Mouse (Mus musculus): Measurements from ENCODE around the gene Krt20. TPM values are rescaled to one million over a fixed set of nuclear protein-coding genes. Genes with fewer than 3 reads are reported as not detected.

Krt20 gene
- total RNA-seq, 4 experiments from 2014 or later: not detected

DNA sequence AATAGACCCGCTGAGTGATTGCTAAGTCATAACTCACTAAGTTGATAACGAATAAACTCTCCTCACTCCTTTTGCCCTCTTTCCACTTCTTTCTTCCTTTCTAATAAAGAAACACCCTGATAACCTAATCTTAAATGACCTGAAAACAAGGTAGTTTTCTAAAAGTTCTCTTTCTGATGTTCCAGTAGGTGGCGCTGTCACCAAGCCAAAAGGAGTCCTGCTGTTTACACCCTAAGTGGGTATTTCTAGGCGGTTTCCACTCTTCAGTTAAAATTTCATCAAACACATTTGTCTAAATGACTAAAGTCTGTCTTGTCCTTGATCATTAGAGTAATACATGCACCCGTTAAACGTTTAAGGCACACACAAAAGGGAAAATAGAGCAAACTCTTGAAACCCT, 24.7 kb downstream of the Krt20 start:
- no peak for DNase-seq (ENCODE audit: low spot score)

DNA sequence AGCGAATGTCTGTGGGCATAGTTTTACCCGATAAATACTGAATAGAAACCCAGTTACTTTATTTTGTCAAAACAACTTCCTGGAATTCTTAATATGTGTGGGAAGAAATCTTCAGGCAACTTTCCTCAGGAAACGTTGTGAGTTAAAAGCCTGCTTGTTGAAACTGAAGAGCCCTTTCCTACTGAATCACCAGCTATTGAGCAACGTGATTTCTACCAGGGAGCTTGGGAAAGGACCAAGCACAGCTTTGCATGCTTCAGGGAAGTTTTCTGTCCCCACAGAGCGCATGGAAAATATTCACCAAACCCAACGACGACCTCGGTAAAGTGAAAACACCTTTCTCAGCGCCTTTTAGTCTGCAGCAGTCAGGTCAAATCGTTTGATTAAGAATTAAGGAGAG, 31.8 kb downstream of the Krt20 start:
- DNase-seq (ENCODE audit: low spot score): no peak

DNA sequence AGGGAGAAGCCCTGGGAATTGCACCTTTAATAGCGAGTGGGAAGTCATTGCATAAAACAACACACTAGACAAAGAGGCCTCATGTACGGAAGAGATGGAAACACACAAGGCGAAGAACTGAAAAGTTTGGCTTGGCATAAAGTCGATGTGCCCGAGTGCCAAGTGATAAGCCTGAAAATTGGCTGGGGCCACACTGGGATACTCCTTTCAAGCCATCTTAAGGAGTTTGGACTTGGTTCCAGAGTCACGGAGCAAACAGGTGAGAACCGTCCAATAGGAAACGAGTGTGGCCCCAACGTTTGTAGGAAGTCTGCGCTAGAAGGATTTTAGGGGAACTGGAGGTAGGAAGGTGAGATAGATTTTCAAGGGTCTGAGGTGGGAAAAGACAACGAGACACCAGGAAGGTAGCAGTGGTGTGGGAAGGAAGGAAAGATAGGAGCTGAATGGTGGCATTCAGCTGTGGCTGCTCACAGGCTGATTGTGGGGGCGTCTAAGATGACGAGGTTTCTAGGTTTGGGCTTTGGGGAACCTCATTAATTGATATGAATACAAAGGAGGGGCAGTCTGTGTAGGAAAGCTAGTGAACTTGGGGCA, 37.9 kb downstream of the Krt20 start:
- DNase-seq (ENCODE audit: low spot score): no peak

DNA sequence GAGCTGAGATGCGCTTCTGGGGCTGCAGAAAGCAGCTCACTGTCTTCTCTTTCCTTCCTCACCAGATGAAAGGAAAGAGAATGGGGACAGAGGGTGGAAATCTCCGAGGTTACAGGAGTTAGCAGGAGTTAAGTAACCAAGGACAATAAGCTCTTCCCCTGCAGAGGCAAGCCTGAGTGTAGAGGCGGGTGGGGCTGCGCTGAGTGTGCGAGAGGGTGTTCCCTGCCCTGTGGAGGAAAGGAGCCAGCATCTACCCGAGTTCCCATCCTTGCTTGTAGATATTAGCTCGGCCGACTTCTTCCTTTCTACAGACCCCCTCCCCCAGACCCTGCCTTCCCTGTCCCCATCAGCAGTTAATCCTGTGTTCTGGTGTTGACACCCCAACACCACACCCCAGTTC, 39.1 kb downstream of the Krt20 start:
- no peak for DNase-seq (ENCODE audit: low spot score)

DNA sequence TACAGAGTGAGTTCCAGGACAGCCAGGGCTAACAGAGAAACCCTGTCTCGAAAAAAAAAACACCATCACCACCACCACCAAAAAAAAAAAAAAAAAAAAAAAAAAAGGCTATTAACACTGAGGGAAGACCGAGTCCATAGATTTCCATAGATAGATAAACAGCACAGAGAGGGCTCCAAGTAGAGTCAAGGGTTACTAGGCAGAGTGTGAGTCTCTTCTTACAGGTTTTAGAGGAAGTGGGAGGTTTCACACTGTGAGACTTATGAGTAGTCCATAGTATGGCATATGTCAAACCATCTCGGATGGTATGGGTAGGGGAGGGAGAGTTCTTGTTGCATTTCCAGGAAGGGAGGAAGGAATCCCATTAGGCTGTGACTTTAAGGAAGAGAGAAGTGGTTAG, 39.9 kb downstream of the Krt20 start:
- no peak for DNase-seq (ENCODE audit: low spot score)

DNA sequence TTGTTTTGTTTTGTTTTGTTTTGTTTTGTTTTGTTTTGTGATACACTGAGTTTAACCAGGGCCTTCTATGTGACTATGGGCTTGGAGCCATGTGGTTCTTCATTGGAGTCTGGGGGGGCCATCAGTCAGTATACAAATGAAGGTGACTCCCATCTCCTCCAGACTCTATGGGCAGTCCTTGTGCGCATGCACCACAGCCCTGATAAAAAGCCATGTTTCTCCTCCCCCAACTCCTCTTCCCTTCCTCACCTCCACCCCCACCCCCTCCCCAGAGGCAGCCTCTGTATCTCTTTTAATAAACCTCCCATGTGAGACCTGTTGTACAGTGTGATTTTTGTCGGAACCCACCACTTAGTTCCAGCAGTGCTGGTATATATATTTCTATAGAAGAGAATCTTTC, 41.3 kb downstream of the Krt20 start:
- no peak for DNase-seq (ENCODE audit: low spot score)

DNA sequence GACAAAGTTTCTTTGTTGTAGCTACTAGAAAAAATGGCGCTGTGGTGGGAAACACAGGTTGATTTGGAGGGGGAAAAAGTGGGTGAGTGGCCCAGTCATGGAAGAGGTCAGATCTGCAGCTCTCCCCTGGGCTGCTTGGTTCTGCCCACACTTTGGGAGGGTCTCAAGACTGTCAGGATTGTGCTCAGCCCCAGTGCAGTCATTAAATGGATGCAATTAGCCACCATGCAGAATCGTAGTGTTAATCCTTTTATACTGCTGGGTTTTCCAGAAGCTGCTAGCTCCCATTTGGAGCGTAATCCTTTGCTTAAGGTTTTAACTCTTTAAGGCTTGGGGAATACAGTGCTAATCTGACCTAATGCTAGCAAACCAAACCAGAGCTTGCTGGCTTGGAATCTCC, 41.9 kb downstream of the Krt20 start:
- DNase-seq (ENCODE audit: low spot score): no peak

DNA sequence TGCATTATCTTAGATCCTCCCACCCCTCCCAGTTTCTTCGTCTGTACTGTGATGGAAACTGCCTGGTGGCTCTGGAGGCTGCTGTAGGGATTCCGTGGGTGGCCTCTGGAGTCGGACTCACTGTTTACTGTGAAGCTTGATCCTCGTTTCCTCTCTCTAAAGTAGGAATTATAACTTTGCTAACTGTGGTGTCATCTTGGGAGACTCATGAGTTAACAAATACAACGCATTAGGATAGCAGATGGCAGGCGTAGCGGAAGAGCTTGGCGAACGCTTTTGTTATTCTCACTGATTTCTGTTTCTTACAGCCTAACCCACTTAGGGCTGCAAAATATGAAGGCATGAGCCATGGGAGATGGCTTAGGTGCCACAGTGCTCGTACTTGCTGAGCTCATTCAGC, 45.5 kb downstream of the Krt20 start:
- no peak for DNase-seq (ENCODE audit: low spot score)

DNA sequence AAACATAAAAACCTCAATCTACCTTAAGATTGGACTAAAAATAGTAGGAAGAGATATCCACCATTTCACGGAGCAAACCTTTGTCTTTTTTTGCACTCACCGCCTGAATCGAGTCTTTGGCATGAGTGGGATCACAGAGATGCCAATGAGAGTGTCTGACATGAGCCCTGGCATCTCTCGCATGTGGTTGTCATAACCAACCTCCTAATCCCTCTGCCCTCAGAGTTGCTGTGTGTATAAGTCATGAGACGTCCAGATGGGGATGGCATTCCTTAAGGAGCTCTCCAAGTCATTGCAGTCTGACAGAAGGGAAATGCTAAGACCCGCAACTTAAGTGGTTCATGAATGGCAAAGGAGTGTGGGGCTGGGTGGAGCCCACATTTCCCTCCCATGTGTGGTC, 46.6 kb downstream of the Krt20 start:
- DNase-seq (ENCODE audit: low spot score): no peak

DNA sequence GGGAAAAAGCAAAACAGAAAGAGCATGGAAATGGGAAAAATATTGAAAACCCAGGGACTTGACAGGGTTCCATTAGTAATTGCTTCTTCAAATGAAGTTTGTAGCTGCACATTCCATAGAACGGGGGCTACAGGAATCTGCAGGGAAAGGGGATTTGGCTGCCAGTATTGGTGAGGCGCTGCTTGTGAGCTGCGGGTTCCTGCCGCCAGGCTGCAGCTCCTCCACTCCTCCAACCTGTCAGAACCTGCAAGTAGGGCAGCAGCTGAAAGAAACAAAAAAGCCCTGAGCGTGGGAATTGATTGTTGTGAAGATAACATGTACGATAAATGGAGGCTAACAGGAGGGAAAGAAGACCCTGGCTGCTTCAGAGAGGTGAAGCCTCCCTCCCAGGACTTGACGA, 47.1 kb downstream of the Krt20 start:
- DNase-seq (ENCODE audit: low spot score): no peak

DNA sequence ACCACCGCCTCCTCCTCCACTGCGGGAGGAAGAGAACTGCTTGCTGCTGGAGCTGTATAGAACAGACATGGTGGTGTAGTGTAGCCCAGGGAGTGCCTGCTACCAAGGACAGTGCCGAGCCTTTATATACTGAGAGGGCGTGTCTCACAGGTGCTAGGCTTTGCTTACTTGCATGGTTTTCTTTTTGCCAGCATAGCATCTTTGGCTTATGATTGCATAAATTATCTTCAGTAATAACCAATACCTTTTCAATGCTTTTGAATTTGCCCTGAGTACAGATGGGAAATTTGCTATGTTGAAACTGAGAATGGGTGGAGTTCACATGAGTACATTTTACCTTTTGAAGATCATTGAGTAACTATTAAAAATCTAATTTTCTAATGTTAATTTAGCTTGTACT, 48.7 kb downstream of the Krt20 start, which contains the start of gene Krt10:
Krt10 (minus strand) TSS at position 101 of the 400 bp plus-strand sequence.
- DNase-seq (ENCODE audit: low spot score): no peak

DNA sequence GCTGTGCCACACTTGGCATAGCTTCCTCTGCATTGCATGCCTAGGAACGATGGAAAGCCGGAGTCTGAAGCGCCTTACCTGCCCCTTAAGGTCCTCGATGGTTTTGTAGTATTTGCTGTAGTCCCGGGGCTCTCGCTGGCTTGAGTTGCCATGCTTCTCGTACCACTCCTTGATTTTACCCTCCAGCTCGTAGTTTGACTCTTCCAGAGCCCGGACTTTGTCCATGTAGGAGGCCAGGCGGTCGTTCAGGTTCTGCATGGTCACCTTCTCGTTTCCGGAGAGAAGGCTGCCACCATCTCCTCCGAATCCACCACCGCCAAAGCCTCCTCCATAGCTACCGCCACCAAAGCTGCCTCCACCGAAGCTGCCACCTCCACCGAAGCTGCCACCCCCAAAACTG, 49.3 kb downstream of the Krt20 start:
- DNase-seq (ENCODE audit: low spot score): no peak

DNA sequence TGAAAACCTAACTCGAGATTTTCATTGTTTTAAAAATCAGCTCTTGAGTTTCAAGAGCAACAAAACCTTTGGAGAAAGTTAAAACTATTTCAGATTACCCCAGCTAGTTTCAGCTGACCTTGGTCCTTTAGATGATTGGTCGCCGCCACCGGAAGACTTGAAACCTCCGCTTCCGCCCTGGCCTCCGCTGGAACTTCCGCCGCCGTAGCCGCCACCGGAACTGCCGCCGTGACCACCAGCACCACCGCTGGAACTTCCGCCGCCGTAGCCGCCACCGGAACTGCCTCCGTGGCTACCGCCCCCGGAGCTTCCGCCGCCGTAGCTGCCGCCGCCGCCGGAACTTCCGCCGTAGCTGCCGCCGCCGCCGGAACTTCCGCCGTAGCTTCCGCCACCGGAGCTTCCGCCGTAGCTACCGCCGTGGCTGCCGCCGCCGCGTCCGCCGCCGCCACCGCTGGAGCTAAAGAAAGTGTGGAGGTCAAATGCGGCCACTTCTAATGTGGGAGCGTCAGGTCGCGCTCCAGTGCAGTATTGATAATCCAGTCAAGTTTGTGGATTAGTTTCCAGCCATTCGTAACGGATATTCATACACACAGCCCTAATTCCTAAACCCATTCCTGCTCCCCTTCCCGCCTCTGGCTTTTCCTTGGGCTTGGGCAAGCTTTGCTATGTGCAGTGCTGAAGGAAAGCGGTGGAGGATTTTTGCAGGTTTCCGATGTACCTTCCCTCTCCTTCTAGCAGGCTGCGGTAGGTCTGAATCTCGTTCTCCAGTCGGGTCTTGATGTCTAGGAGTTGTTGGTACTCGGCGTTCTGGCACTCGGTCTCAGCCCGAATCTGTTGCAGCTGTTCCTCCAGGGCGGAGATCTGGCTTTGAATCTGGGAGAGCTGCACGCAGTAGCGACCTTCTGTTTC, 51.9 kb downstream of the Krt20 start:
- peak; percentile 91 for DNase-seq (ENCODE audit: low spot score)

DNA sequence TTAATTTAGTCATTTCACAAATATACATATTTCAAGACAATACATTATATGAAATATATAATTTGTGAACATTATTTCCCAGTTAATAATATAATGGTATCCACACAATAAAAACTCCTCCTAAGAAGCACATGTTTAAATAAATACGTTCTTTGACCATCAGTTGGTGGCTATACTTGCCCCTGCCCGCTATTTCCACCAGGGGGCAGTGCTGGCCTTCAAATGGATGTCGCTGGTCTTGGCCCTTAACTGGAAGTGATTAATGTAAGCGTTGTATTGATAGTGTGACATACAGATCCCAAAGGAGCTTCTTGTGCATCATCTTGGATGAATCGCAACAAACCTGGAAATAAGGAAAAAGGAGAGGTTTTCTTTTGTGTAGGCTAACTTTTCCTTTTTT, 58.4 kb downstream of the Krt20 start:
- peak; percentile 69 for DNase-seq (ENCODE audit: low spot score)

Other genes starting within 250 kb of the Krt20 start
- gene Smarce1, start 207.1 kb downstream of the Krt20 start, total RNA-seq (2022): 10 to 100 TPM; 34.8 to 44.8 (median 41.2) TPM
- gene Krt222, start 194.1 kb downstream of the Krt20 start, total RNA-seq (2022): 10 to 100 TPM; 26.5 to 44.5 (median 31.0) TPM
- gene Krt24, start 152.9 kb downstream of the Krt20 start, total RNA-seq (2022): not detected
- gene Krt25, start 115.2 kb downstream of the Krt20 start, total RNA-seq (2022): not detected
- not detected for gene Krt26, start 100.2 kb downstream of the Krt20 start, total RNA-seq (2022)
- not detected for gene Krt27, start 87.0 kb downstream of the Krt20 start, total RNA-seq (2022)
- not detected for gene Krt28, start 63.2 kb downstream of the Krt20 start, total RNA-seq (2022)
- 1 to 10 TPM; 3.3 to 5.8 (median 5.0) TPM for gene Krt10, start 48.8 kb downstream of the Krt20 start, total RNA-seq (2022)
- not detected for gene Krt12, start 15.9 kb downstream of the Krt20 start, total RNA-seq (2022)
- not detected for gene Krt23, start 55.0 kb upstream of the Krt20 start, total RNA-seq (2022)
- gene Krt39, start 83.2 kb upstream of the Krt20 start, total RNA-seq (2022): not detected
- not detected for gene Krt40, start 105.0 kb upstream of the Krt20 start, total RNA-seq (2022)
- not detected for gene Krtap3-3, start 112.7 kb upstream of the Krt20 start, total RNA-seq (2022)
- not detected for gene Krtap3-2, start 118.7 kb upstream of the Krt20 start, total RNA-seq (2022)
- not detected for gene Gm11939, start 121.3 kb upstream of the Krt20 start, total RNA-seq (2022)
- gene Krtap3-1, start 128.5 kb upstream of the Krt20 start, total RNA-seq (2022): not detected
- gene Krtap1-5, start 142.9 kb upstream of the Krt20 start, total RNA-seq (2022): not detected
- gene Krtap1-4, start 145.5 kb upstream of the Krt20 start, total RNA-seq (2022): not detected
- not detected for gene Krtap1-3, start 153.2 kb upstream of the Krt20 start, total RNA-seq (2022)
- not detected for gene Krtap9-3, start 160.0 kb upstream of the Krt20 start, total RNA-seq (2022)
- gene Gm11938, start 165.2 kb upstream of the Krt20 start, total RNA-seq (2022): not detected
- gene Gm11937, start 172.0 kb upstream of the Krt20 start, total RNA-seq (2022): not detected
- not detected for gene Krtap2-4, start 176.7 kb upstream of the Krt20 start, total RNA-seq (2022)
- gene Gm11562, start 182.3 kb upstream of the Krt20 start, total RNA-seq (2022): not detected
- gene Krtap4-1, start 190.1 kb upstream of the Krt20 start, total RNA-seq (2022): not detected
- not detected for gene Krtap4-2, start 196.9 kb upstream of the Krt20 start, total RNA-seq (2022)
- not detected for gene Krtap4-7, start 205.9 kb upstream of the Krt20 start, total RNA-seq (2022)
- gene Gm11555, start 212.1 kb upstream of the Krt20 start, total RNA-seq (2022): not detected
- not detected for gene Gm11563, start 220.8 kb upstream of the Krt20 start, total RNA-seq (2022)
- not detected for gene Krtap4-6, start 227.8 kb upstream of the Krt20 start, total RNA-seq (2022)